In the genomic region with DNA sequence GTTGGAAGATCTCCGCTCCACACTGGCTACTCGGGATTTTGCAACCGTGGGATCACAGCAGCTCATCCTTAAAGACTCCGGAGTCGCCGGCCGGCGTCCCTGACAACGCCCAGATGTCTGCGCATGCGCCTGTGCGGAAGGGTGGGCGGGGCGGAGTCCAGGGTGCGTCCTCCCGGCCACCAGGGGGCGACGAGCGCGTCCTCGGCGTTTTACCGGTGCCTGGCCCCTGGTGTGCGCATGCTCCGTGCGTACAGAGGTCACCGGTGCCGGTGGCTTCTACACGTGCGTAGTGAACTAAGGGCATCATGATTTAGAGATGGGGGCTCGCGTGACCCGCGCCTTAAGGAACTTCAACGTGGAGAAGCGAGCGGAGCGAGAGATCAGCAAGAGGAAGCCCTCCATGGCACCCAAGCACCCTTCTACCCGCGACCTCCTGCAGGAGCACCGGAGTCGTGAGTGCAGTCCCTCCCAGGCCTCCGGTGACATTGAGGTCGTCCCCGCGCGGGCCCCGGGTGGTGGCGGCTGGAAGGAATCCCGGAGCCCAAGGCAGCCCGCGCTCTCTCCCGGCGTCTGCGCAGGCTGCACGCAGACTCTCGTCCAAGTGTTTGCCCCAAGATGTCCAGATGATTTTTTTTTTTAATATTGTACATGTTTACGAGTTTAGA, we compare ENCODE assay signal across 8 mouse cellular contexts. TPM values are rescaled to one million over a fixed set of nuclear protein-coding genes. Genes with fewer than 3 reads are reported as not detected.
DNase-seq lines count a peak whose midpoint lies in the region; ATAC-seq lines count a peak whose summit lies in the region.

A gene (plus strand): TSS at position 233 of the 665 bp plus-strand sequence.

- peaks cover 7% of the 10 kb centered on the region for H3K4me1 ChIP-seq in intestine, embryonic 14.5 days (replicated peaks; ENCODE audit: control insufficient read depth, insufficient read depth, low read length)

- no peaks in the 10 kb centered on the region for H3K9me3 ChIP-seq in intestine, embryonic 14.5 days (ENCODE audit: control insufficient read depth, low read length)

- under 1% methylated on average over 58 of the region's 58 CpGs for WGBS in intestine, embryonic 14.5 days

- ATAC-seq in intestine, embryonic 14.5 days (replicated peaks; ENCODE audit: low FRiP score, low TSS enrichment, low read depth), result peak; percentile 94

- intact Hi-C loops in left cerebral cortex, postnatal 14 days (cut with DNase I), result loop anchor here (2.0 to 10.0 kb wide), 2 partner anchors 177 to 403 kb away; a partner anchor contains a TSS

- peak within 1 kb of the TSS; percentile 81 for H3K4me3 ChIP-seq in intestine, embryonic 14.5 days (ENCODE audit: low read depth, low read length)

- no peaks in the 10 kb centered on the region for H3K27me3 ChIP-seq in intestine, embryonic 14.5 days (replicated peaks; ENCODE audit: control insufficient read depth, insufficient read depth, low read length)

- peak within 1 kb of the TSS; percentile 59 for H3K4me2 ChIP-seq in intestine, embryonic 14.5 days (ENCODE audit: low read length)

- 0 out of 2 replicates have a peak within 1 kb of the TSS, but pooled peaks have one; percentile 22 for H3K27ac ChIP-seq in intestine, embryonic 14.5 days (ENCODE audit: low read depth)

- peak; percentile 100 for DNase-seq in adrenal gland, adult 18-20 months (ENCODE audit: low spot score in 2 of 2)
- peak; percentile 94 for DNase-seq in embryo, embryonic 11 days
- DNase-seq in gastrocnemius, postnatal 25 days, result peak; percentile 96
- peak; percentile 99 for DNase-seq in intestine, embryonic 14.5 days (ENCODE audit: low spot score)
- DNase-seq in left cerebral cortex, postnatal 14 days (ENCODE audit: low spot score in 2 of 2), result peak; percentile 98 to 99
- peak; percentile 96 for DNase-seq in mesoderm, embryonic 11.5 days (ENCODE audit: low read depth, low spot score)
- DNase-seq in right cerebral cortex, postnatal 36 days (ENCODE audit: low spot score in 2 of 2), result peak; percentile 93 to 94
- peak; percentile 91 for DNase-seq in yolk sac, embryonic 10.5 days (ENCODE audit: low spot score)

- H3K36me3 ChIP-seq in intestine, embryonic 14.5 days (ENCODE audit: control insufficient read depth, insufficient read depth, low read length), result peaks cover 22% of the 10 kb centered on the region

- H3K9ac ChIP-seq in intestine, embryonic 14.5 days (ENCODE audit: low read length), result peak within 1 kb of the TSS; percentile 76

RNA-seq across cellular contexts. Expression of the gene that starts here (rescaled TPM):
- total RNA-seq in adrenal gland, adult 18-20 months (2021), result 10 to 100 TPM; 36.5 to 48.7 TPM
- total RNA-seq in gastrocnemius, postnatal 25 days (2021), result 10 to 100 TPM; 44.3 to 51.5 TPM
- polyA plus RNA-seq in intestine, embryonic 14.5 days (2014; fragmentation: Nextera tagmentation; extraction: Ambion mirVana), result 62.0 and 64.8 TPM in 2 replicates
- 10 to 100 TPM; 33.1 to 35.0 TPM for total RNA-seq in left cerebral cortex, postnatal 14 days (2021)

Comparison
In these comparisons a context has a peak if more than half of its experiments do, and no peak if none do; other contexts are left out.
1. Peak in every context shown above with its lines: DNase-seq, ATAC-seq, H3K4me3 ChIP-seq and H3K27ac ChIP-seq.